Mouse (Mus musculus) layer of hippocampus, postnatal 36 days (tissue): Measurements from ENCODE around the gene Enthd1. TPM values are rescaled to one million over a fixed set of nuclear protein-coding genes. Genes with fewer than 3 reads are reported as not detected.
"Not testable (repeated sequence)": the region's sequence is repeated elsewhere in the genome, so short reads cannot be mapped to it uniquely, and the experiment has no call there.

ENCODE experiments used
- DNase-seq, 2 experiments: peaks; one replicate each; pipeline ENCODE4 v3.0.0; 2022
- total RNA-seq, 2 experiments: library from RNA; stranded (reverse); gene quantifications; 2 replicates each; pipeline ENCODE4 v1.2.3; 2021

Enthd1 gene
- total RNA-seq, 2 experiments from 2014 or later, result not detected

DNA sequence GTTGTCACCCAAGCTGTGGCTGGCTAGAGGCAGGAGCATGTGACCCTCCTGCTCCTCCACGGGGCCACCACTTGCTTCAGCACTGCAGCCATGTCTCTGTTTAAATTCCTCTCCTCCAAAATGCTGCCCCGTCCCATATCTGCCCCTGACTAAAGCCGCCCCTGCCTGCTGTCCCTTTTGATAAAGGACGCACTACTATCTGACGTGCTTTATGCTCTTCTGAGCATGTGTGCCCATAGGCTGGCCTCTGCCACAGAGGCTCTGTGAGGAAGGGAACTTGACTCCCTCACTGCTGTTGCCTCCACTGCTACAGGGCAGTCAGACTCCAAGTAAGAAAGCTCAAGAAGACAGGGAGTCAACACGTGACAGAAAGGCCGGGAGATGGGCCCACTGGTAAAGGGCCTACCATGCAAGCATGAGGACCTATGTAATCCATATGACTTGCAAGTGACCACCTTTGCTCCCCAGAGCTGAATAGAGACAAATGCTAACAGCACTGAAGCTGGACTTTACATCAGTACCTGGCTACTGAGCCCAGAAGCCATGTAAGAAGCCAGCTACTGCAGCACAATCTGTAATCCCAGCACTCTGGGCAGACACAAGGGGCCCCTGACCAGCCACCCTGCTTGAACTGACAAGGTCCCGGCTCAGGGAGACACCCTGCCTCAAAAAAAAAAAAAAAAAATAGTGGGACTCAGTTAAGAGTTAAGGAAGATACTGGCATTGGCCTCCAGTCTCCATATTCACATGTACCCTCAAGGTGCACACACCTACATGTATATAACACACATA is 32.5 kb downstream of the Enthd1 start:
- DNase-seq, result no peak

DNA sequence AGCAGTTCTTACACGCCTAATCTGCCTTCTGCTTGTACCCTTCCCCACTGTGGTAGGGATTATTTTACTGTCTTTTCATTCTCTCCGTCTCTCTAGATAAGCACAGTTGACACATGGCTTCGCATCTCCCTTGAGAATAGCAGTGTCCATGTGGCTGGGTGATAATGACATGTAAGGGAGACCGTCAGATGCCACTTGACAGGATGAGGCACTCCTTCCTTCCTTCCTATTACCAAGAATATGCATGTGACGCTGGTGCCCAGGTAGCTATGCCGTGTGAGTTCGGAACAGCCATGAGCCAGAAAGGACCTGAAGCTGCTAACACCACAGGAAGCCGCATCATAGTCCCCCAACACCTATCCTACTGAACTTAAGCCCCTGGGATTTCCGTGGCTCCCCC is 33.9 kb downstream of the Enthd1 start:
- DNase-seq, result no peak

- DNase-seq, result no peak
Observed at GRCm38 (mm10) chr15:80529955-80530869, 34.7 kb downstream of the Enthd1 start.

GRCm38 (mm10) chr15:80521661-80522388 is 43.1 kb downstream of the Enthd1 start:
- DNase-seq, result no peak

DNA sequence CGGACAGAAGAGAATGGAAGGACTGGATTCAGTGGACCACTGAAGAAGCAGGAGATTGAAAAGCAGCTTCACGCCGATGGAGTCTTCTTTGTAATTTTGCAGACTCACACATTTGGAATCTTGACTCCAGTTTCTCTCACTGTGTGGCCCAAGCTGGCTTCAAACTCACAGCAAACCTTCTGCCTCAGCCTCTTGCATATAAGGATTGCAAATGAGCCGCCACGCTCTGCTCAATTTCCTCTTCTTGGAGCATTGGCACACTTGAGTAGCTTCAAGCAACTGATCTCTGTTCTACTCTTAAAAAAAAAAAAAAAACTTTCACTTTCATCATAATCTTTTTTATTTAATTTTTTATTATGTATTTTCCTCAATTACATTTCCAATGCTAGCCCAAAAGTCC is 45.0 kb downstream of the Enthd1 start:
- no peak for DNase-seq

GRCm38 (mm10) chr15:80518567-80519223 is 46.3 kb downstream of the Enthd1 start:
- DNase-seq, result no peak

GRCm38 (mm10) chr15:80517996-80518395 is 47.0 kb downstream of the Enthd1 start:
- peak; percentile 40 to 53 for DNase-seq

DNA sequence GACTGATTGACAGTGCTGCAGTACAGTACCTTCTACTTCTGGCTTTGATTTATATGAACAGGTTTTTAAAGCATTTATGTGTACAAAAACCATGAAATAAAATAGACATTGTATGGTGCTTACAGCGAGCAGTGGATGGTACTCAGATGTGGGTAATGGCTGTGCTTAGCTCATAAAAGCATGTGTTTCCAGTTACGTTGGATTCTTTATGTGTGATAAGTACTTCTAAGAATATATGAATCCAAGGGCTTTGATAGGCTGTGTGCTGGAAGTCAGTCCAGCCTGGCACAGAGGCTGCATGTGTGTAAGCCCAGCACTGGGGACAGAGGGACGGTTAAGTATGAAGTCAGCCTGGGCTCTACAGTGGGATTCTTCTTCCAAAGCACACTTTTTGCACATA is 48.4 kb downstream of the Enthd1 start:
- DNase-seq, result no peak

- no peak for DNase-seq
Observed at GRCm38 (mm10) chr15:80505086-80505485, 59.9 kb downstream of the Enthd1 start.

GRCm38 (mm10) chr15:80503155-80503554 is 61.8 kb downstream of the Enthd1 start:
- DNase-seq, result not testable (repeated sequence)

GRCm38 (mm10) chr15:80502741-80503140 is 62.2 kb downstream of the Enthd1 start:
- no peak for DNase-seq

GRCm38 (mm10) chr15:80501106-80502096 is 63.6 kb downstream of the Enthd1 start:
- no peak for DNase-seq

DNA sequence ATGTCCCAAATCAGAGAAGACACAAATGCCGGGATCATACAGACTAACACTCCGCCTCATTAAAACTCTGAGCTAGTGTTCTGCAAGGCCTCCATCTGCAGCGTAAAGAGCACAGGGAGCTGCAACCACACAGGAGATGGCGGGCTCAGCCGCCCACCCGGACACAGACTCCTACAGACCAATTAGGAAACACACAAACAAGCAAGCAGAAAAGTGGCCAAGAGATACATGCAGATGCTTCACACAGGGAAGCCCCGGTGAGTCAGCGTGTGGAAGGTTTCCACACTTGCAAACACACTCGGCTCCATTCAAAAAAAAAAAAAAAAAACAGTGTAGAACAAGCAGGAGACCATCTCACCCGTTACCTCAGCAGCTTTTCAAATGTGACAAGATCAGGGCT is 64.5 kb downstream of the Enthd1 start:
- peak in 1 of 2 experiments; percentile 36 for DNase-seq

DNA sequence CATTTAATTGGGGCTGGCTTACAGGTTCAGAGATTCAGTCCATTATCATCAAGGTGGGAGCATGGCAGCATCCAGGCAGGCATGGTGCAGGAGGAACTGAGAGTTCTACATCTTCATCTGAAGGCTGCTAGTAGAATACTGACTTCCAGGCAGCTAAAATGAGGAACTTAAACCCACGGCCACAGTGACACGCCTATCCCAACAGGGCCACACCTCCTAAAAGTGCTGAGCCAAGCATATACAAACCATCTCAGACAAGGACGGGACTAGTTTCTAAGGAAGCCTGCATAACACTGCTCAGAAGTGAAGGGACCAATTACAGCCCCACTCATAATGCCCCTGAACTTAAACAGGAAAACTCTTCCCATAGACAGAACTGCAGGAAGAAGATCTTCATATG is 67.2 kb downstream of the Enthd1 start:
- not testable (repeated sequence) for DNase-seq

- no peak for DNase-seq
Observed at GRCm38 (mm10) chr15:80491505-80491904, 73.5 kb downstream of the Enthd1 start.

GRCm38 (mm10) chr15:80490151-80490550 is 74.8 kb downstream of the Enthd1 start:
- DNase-seq, result no peak

GRCm38 (mm10) chr15:80488658-80489057 is 76.3 kb downstream of the Enthd1 start:
- no peak for DNase-seq

DNA sequence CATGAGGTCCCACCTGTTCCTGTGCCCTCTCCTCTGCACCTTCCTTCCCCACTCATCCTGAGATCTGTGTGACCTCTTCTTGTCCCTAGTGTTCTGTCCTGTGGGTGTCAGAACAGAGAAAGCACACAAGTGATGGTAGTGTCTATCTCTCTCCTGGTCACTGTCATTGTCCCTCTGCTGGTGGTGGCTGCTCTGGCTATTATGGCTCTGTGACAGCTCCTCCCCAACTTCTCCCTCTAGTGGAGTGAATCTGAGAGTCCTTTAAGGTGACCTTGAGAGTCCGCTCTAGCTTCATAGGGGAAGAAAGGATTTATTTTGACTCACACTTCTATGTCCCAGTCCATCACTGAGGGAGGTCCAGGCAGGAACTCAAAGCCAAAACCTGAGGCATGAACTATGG is 79.4 kb downstream of the Enthd1 start:
- no peak for DNase-seq

GRCm38 (mm10) chr15:80483041-80483705 is 81.8 kb downstream of the Enthd1 start:
- no peak for DNase-seq

DNA sequence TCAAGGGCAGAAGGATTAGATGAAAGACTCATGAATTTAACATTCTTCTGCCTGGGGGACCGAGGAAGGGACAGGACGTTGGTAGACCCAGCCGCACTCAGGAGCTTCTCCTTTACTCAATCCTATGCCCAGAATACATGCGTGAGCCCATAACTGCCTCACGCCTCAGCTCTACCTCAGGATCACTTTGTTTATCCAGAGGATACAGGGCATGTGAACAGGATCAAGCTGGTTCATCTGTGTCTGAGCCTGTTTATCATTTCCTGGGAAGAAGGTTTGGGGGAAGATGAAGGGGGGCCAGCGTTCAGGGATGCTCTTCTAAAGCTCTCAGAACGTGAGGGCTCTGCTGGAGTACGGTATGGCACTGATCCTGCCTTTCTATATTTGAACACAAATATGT is 82.6 kb downstream of the Enthd1 start:
- no peak for DNase-seq
